Mouse (Mus musculus) retina, postnatal 1 day (tissue): ENCODE results near the gene Bcl9.

Source experiments
- DNase-seq: peaks from one replicate; pipeline ENCODE4 v3.0.0-alpha.2; 2012

Gene Bcl9

DNA sequence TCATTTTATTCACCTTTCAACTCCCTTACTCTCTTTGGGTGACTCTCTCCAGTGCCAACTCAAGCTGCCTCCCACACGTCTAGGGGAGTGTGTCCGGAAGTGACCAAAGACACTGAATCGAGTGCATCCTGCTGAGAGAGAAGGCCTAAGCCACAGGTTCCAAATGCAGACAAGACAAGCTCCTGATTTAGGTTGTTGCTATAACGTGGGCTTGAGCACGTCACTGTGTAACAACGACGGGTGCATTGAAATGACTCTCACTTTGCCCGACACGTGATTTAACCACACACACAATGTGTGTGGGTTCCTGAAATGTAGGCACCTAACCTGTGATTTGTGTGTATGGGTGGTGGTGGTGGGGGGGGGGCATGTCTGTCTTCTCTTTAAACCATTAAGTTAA, 3.4 kb downstream of the Bcl9 start:
- no peak for DNase-seq

DNA sequence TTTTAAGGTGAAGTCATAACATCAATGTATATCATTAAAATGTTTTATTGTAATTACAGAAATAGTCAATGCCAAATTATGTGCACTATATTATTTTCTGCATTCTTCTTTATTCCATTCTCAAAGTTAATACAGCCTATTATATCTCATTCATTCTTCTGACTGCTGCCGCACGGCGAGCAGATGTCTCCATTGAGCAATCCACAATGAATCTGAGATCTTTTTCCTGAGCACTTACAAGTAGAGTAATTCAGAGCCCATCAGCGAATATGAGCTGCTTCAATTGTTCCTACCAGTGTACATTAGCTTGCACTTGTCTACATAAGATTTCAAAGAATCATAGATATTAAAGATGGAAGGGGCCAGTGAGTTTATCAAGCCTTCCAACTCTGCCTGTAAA, 12.8 kb downstream of the Bcl9 start:
- no peak for DNase-seq

DNA sequence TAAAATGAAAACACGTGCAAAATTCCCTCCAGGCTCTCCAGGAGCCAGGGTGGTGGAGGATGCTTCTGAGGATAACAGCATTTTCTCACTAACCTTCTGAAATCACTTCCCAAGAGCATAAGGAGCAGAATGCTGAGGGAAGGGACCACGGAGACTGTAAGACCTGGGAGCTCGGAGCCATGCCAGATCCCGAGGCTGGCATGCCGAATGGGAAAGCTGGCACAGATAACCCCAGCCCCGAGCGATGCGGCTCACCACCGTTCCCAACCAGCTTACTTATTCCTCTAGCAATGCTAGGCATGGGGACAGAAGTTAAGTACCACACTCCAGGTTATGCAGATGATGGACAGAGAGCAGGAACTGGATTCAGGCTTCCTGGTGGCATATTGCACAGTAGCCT, 13.7 kb downstream of the Bcl9 start:
- no peak for DNase-seq

DNA sequence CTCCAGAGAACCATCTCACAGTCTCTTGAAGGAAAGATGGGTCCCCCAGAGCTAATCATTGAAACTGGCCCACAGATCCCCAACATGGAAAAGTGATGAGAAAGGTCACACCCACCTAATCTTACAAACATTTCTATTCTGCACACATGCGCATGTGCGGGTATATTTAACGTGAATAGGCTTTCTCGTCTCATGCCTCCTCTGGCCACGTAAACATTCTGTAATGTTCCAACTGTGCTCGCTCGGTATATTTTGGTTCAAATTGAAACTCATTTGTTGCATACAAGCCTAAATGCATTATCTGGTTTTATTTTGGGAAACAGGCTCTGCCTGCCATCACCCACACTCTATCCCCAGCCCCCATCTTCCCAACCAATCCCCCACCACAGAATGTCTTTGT, 16.3 kb downstream of the Bcl9 start:
- no peak for DNase-seq

DNA sequence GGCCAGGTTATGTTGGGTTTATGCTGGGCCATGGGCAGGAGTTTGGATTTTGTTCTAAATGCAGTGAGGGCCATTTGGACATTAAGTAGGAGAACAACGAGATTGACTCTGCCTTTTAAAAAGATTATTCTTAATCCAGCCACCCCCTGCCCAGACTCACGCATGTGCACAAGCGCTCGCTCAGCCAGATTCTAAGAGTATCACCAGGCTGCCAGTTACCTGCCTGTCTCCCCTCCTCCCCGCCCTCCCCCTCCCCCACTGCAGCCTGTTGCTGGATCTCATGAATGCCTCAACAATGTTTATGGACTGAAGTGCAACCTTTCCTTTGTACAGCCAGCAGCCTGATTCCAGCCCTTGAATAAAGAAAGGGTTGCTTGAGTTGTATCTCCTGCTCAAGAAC, 22.0 kb downstream of the Bcl9 start:
- DNase-seq = no peak

DNA sequence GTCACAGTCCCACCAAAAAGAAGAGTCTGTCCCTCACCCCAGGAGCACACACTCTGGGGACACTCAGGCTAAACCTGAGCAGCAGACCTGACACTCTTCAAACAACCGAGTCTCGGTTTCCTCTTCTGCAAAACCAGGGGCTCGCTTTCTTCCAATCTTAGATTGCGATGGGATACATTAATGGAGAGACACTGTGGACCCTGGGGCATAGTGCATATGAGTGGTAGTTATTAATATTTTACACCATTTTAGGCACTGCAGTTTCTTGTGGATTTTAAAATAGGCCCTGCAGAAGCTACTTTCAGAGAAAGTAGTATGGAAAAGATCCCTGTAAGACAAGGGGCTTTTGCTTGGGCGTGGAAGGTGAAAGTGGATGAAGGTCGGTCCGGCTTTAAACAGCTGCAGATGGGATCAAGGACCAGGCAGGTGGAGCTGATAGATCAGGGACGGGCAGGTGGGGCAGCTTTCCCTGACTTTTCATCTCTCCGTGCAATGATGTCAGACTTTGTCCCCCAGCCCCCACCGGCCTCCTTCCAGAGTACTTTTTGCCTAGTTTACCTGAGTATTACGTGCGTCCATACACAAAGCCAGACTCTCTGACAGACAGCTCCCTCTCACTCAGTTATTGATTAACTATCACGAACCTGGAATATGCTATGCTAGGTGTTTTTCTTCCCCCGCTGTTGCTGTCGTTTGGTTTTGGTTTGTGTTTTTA, 23.0 kb downstream of the Bcl9 start:
- DNase-seq = no peak

DNA sequence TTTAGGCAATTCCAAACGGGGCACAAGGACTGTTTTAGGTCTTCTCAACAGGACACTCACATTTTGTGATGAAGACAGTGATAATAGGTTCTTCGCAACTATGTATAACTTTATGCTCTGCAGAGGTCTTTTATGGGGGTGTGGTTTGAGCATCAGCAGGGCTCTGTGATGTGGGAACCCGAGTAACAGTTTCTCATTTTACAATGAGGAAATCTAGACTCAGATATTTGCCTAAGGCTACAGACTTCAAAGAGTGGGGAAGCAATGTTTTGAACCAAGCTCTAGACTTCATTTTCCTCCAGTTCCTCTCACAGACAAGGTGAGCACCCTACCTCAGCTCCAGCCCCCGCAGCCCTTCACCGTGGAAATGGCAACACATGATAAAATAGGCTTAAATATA, 23.8 kb downstream of the Bcl9 start:
- DNase-seq = no peak

DNA sequence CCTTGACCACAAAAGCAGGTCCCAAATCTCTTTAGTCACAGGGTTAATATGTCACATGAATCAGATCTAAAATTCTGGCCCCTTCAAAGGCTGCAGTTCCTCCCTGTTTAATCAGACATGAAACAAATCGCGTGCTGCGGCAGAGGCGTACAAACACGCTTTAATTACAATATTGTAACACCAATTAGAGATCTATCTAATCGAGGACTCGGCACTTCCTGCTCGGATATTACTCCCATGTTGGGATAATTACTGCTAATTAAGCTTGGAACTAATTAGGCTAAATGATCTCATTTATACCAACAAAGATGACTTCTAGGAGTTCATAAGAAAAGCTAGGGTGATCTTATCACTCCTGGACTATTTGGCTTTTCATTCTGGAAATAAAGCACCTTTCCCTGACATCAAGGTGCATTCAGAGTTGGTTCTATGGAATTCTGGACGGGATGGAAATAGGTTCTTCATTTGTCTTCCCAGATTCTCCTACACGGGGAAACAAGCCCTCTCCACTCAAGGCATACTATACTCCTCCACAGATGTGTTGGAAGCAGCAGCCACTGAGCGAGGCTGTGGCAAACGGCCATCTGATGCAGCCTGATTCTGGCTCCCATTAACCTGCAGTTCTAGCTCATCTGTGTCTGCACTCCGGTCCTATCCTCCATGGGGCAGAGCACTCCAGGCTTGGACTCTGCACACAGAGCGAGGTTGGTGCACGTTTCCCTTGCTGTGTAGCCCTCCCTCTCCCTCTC, 31.9 kb downstream of the Bcl9 start:
- DNase-seq = peak; percentile 35

DNA sequence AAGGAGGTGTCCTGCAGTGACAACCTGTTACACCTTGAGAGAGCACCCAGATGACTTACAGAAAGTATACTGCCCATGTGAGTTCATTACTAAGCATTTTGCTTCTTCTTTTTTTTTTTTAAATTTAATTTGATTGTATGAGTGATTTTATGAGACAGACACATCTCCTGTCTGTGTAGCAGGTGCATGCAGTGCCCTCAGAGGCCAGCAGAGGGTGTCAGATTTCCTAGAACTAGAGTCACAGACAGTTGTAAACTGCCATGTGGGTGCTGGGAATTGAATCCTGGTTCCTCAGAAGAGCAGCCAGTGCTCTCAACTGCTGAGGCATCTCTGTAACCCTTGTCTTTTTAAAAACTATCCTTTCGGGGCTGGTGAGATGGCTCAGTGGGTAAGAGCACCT, 35.5 kb downstream of the Bcl9 start:
- no peak for DNase-seq

DNA sequence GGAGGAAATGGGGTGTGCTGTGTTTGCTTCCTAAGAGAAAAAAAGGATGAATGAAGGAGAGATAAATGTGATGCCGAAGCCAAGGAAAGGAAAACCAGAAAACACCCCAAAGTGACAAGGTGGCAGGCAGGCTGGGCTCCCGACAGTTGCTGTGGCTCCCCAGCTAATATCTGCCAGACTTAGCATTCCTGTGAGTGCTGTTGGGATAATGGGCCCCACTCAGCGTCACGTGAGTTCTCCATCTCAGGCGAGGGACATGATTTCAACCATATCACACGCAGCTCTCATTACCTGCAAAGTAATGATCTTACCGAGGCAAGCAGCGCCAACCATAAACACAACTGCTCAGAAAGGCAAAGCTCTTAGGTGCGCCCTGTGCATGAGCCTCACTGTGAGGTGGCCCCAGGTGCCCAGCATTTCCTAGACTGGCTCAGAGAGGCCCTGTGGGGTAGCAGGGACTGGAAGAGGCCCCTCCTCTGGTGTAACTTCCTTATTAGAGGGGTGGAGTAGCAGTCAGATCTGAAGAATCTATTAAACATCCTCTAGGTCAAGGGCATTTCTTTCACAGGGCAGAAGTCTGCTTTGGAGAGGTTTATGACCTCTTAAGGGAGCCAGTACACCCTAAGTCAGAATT, 41.9 kb downstream of the Bcl9 start:
- peak; percentile 22 for DNase-seq

DNA sequence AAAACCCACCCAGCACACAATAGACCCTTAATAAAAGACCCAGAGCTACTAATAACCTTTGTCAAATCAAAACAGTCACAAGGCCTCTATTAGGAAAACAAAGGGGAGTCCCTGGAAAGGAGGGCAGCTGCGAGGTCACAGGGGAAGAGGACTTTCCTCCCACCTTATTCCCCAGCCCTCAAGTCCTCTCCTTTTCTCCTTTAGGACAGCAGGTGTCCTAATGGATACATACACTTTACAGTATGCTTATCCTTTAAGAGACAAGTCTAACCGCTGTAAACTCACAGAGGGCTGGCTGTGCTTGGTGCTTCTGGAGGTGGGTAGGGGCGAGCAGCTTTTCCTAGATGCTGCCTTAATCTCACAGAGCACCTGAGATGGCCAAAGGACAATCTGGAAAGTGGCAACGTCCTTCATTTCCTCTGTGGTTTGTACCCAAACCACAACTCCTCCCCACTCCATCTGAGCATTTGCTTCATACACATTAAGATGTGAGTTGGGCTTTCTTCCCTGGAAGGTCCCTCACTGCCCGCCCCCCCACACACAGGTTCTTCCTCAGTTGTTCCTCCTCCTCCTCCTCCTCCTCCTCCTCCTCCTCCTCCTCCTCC, 42.8 kb downstream of the Bcl9 start:
- DNase-seq = peak; percentile 57

DNA sequence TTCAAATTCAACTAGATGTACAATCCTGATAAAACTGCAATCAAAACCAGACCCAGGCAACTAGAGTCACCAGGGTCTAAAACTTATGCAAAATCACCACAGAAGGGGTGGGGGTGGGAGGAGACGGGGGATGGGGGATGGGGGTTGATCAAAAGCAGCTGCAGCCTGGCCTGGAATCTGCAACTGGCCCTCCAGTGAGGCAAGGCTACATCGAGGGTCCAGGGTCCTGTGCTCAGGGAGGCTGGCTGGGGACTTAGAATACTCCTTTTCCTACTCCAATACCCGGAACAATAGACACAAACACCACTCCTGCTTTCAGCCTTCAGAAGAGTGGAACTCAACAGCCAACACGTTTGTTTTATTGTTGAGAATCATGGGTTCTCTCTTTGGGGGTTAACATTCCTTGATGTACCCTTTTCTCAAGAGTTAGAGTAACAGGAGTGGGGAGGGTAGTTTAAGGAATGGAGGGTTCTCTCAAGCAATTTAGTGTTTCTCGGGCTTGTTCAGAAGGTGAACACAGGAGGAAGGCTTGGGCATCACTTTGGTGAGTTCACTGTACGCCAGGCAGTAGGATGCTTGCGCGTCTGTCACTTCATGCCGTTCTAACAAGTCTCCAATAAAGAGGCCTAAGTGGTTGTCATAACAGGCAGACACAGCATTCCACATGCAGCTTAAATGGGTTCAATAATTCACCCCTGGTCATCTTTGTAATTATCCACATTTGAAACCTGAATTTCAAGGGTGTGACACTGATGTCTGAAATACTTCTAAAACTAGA, 43.7 kb downstream of the Bcl9 start:
- peak; percentile 45 for DNase-seq

DNA sequence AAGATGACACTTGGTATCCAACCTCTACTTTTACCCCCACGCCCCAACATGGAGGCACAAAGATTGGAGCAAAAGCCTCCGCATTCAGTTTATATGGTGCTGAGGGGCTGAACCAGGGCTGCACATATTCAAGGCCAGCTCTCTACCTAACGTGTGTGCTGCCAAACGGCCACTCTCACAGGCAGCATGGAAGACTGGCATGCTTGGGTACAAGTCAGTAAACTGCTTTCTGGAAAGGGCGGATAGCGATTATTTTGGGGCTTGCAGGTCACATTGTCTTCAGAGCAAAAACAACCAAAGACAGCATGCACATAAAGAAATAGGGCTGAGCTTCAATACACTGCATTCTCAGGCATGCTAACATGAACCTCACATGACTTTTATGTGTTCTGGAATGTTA, 44.8 kb downstream of the Bcl9 start:
- no peak for DNase-seq

DNA sequence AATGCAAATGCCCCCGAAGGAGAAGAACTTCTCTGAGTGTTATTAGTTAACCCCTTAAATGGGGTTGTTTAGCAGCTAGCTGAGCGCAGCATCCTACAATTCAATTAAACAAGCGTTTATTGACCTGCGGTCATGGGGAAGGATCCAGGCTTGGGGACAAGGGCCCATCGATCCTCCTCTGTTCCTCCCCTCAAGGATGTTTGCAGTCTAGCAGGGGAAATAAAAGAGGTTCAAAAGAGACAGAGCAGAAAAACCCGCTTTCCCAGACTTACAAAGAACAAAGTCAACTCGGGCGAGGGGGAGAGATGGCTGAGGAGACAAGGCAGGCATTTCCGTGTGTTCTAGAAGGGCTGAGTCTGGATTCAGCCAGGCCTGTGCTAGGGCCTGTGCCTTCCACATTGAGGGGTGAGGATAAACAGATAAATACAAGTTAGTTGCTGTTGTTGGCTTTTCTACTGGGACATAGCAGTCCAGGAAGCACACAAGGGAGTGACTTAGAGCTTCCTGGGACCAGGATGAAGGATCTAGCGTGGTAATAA, 55.0 kb downstream of the Bcl9 start:
- DNase-seq = no peak

DNA sequence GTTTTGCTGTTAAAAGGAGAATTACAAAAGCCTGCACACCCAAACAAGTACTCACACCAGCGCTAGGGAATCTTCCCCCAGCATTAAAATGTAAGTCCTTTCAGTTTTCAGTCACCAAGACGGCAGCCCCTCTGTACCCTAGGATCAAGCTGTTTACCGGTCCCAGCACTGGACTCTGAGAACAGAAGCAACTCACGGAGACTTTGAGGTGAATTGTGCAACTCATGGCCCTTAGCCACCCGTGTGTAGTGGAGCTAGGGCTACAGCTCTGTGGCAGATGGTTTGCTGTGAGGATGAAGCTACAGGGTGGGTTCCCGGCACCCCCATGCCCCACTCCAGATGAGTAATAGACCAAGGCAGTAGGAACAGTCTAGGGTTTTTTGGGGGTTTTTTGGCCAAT, 55.9 kb downstream of the Bcl9 start:
- no peak for DNase-seq

DNA sequence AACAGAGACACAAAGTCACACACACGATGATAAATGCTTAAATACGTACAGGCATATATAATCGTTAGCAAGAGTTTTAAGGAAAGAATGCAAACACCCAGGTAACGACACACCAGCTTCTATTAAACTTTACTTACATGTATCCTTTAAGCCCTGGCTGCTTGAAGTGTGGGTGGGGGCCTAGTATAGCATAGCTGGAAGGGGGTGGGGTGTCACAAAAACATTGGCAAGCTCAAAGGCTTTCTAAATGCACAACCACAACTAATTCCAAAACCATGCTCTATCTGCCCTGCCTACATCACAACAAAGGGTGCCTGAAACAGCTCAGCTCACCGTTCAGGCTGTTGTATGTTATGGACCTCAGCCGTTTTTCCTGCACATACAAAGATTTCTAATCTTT, 57.9 kb downstream of the Bcl9 start:
- DNase-seq = no peak

DNA sequence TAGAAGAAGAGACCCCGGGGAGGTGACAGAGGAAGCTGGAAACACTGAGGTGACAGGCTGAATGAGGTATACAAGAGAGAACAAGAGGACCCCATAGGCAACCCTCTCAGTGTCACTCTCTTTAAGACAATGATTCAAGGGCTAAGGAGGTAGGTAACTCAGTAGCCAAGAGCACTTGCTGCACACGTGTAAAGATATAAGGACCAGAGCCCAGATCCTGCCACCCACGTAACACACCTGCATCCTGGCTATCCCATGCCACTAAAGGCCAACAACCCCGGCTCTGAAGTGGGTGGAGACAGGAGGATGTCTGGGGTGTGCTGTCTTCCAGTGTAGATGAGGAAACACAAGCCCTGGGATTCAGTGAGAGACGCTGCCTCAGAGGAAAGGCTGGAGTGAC, 58.4 kb downstream of the Bcl9 start:
- no peak for DNase-seq

DNA sequence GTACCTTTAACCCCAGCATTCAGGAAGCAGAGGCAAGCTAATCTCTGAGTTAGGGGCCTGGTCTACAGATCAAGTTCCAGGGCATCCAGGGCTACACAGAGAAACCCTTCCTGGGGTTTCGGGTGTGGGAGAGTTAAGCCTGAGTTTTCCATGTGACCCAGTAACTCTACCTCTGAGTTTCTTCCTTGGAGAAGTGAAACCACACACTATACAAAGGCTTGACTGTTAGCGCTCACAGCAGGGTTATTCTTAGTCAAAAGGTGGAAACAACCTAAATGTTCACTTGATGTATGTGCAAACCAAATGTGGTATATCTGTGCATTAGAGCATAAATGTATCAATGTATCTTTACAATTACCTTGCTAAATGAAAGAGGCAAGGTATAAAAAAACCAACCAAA, 59.2 kb downstream of the Bcl9 start:
- no peak for DNase-seq

DNA sequence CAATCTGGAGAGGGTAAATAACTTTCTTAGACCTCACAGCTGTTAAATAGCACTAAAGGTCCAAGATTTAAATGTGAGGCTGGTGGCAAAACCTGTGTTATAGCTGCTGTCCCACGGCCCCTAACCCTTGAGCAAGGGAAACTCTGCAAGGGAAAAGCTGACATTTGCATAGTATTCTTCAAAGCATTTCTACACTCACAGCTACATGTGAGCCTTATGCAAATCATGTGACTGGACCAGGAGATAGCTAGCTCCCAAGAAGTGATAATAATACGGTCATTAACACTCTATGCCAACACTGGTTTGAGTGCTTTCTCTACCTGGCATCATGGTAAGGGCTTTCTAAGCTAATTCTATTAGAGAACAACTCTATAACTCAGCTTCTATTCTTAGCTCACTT, 60.3 kb downstream of the Bcl9 start:
- no peak for DNase-seq

DNA sequence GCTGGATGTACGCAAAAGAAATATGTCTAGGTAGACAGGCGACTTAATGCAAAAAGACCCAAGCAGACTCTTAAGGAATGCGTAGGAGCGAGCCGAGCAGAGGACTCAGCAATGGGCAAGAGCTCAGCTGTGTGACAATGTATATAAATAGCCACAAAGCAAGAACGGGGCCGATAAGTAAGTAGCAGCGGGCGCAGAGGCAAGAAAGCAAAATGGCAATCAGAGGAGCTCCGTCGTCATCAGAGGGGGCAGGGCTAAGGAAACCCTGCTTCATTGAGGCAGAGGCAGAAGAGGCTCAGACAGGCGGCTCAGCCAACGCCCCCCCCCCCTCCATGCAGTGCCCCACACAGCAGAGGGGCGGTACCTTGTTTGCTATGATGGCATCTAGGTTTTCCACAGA, 62.9 kb downstream of the Bcl9 start:
- DNase-seq = no peak

DNA sequence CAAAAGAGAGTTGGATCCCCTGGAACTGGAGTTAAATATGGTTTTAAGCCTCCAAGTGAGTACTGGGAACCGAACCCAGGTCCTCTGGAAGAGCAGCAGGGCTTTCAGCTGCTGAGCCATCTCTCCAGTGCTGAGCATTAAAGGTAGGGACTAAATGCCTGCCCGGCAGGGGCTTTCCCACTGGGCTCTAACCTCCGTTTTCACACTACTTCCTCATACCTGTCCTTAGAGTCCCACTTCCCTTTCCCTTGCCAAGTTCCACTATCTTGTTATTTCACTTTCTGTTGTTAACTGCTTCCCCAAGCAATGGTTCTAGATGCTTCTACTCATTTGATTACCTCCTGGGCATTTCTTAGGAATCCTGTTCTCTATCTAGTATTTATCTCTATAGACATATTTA, 65.4 kb downstream of the Bcl9 start:
- DNase-seq = no peak

DNA sequence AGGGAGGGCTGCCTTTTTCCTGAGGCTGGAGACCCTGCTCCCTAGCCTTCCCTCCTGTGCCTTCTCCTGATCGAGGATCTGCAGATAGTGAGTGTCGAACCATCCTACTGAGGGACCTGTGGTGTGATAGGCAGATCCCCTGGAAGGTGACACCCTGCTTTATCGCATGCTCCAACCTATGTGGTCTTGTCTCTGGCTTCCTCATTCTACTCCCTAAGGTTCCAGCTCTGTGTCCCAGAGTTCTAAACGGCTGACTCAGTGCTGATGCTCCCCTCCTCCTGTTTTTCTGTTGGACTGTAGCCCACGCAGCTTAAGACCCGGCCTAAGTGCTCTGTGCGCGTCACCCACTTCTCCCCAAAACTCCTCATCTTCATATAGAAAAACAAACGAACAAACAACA, 65.9 kb downstream of the Bcl9 start:
- no peak for DNase-seq
